Mouse (Mus musculus) regulatory T cell (primary cell): Measurements from ENCODE around the gene Zfp277.

Experiments used
- in situ Hi-C: fragments of 300-600 bp; cut with MboI, MseI; formaldehyde crosslinking; loops from one replicate; pipeline ENCODE4 v1.15.1; 2025; ENCODE audit warnings: high pct_unique_total_duplicates

Zfp277 gene

DNA sequence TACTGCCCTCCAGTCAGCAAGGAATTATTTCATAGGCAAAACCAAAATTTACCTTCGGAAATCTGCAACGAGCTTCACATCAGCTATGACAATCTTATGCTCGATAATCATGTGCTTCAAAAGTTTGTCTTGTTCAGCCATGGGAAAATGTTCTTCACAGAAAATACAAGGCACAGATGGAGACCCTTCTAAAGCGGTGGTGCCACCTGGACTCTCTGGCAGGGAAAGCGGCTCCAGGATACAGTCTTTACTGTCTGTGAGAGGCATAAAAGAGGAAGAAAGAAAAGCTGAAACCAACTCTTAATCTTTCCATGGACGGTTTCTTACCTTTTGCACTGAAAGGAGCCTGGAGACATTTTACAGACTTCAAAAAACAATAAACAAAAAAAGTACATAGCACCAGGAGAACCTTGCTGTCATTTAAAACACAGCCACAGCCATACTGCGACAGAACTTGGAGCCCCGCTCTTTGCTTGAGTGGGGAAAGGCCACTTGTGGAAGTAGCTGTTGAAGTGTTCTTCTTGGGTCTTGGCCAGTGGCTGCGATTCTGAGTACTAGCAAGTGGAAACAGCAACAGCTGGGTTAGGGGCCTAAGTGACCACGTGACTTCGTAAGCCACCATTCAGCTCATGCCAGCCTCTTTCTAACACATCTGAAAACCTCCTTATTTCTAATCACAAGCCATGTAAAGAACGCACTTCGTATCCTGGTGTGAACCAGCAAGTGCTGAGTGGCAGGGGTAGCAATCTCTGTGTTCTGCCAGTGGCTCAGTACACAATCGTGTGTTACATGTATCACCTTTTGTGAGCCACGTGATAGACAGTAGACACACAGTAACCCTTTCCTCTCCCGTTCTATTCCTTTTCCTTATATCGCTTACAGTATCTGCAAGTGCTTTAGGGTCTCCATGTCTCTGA is 66.8 kb downstream of the Zfp277 start:
- in situ Hi-C loops: no loop called here

DNA sequence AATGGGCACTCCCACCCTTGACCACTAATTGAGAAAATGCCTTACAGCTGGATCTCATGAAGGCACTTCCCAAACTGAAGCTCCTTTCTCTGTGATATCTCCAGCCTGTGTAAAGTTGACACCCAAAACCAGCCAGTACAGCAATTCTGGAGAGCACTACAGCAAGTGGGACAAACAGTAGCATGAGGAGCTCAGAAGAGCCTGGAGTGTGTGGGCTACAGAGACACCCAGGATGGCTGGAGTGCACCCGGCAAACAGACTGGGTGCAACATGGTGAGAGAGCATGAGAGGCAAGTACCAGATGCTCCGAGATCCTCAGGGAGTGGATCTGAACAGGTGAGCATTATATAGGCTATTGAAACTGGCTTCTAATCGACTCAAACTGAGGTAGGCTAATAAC is 93.8 kb downstream of the Zfp277 start:
- in situ Hi-C loops: no loop called here

DNA sequence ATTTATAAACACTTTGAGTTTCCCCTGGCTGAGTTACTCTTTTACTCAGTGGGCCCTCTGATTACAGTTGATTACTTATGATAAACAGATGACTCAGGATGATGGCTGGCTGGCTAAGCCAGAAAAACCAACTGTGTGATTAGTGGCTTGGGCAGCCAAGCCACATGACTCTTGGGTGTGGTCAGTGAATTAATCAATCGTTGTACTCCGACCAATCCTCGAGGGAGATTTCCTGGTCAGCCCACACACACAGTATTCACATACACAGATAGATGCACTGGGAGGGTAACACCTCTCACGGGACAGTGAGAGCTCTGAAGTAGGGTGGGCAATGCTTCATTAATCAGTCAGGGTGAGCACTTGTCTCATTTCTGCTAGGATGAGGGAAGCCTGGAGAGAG is 97.5 kb downstream of the Zfp277 start:
- in situ Hi-C loops: no loop called here

DNA sequence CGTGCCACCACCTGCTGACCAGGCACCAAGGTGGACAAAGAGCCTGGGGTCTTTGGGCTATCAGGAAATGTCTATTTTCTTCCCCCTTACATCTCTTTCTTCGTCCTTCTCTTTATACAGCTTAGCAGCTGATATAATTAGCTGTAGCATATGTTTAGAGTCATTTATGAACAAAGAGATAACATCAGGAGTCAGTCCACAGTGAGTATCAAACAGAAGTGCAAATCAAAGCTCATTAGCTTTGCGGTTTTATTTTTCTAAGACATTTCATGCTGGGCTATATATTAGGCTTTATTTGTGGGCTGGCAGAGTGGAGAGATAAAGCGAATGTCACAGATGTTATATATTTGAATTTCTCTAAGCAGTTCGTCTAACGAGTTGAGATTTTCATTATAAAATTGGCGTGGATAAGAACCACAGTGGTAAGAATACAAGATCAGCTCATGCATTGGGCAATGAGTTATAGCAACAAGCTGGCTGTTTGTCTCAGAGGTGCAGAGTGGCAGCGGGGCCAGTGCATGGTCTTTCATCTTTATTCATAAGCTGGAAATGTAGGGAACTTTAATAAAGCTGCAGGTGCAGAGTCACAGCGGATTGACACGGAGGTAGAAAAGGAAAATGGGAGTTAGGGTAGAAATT is 98.5 kb downstream of the Zfp277 start:
- in situ Hi-C loops: no loop called here

DNA sequence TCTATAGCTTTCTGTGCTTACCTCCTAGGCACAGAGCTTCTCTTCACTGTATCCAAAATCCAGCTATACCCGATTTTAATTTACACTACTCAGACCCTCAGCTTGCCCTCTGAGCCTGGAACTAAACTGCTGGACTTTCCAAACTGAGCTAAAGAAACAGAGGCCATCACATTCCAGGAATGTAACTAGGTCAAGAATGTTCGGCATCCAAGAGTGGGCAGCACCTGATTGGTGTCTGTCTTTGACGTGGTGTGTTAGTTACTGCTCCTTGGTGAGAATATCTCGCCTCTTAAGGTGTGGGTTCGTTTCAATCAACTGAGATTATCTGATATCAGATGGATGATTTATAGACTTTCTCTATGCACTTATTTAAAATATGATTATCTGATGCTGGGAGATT is 104.3 kb downstream of the Zfp277 start:
- in situ Hi-C loops: no loop called here

DNA sequence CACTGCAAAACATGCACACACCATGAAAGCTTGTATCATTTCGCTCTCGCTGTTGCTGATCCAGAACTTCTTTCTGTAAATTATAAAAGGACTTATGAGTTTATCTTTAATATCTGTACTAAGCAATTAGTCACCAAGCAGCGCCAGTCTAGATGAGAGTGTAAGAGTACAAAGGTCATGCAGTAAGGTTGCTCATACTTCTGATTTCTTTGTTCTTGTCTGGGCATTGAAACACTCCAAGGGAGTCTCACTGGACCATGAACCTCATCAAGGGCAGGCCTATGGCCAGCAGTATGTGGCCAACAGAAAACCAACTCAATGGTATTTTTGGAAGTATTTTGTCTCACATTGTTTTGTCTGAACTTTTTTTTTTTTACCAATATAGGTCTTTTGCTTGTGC is 110.4 kb downstream of the Zfp277 start:
- in situ Hi-C loops: no loop called here

DNA sequence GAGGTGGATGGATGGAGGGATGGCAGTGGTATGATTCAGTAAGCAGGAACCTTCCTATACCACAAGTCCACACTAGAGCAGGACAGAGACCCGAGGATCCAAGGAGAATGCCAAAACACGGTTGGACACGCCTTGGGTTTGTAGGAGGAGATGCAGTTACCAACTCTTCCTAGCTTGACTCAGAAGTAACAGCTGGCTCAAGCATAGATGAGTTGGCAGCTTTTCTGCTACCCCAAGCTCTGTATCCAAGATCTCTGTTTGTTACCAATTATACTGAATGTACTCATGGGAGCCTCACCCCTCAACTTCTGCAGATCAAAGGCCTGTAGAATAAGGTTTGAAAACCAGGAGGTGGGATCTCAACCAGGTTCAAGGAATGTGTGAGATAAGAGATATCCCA is 114.2 kb downstream of the Zfp277 start:
- in situ Hi-C loops: no loop called here

DNA sequence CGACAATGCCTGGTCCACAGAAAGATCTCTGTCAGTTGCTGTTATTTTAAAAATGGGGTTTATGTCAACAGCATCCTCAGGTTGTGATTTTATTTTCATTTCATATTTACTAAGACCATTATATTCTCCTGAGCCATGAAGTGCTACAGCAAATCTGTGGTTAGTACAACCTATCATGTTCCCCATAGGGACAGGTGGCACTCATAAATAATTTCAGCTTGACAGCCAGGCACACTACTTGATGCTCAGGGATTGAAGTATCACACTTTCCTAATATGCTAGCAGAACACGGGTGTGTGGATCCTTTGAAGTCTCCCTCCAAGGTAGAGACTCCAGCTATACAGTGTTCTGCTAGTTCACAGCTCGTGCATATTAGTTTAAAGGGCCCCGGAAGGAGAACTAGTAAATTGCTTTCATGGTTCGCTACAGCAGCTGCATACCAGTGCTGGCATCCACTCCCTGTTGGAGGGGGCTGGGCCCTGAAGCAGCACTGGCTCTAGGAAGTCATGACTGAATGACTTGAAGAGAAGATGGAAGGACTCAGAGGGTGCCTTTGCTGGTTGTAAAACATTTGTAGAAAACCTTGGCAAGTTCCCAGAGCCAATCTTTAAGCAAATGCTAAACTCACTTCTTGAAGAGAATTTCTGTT is 118.6 kb downstream of the Zfp277 start:
- in situ Hi-C loops: no loop called here

DNA sequence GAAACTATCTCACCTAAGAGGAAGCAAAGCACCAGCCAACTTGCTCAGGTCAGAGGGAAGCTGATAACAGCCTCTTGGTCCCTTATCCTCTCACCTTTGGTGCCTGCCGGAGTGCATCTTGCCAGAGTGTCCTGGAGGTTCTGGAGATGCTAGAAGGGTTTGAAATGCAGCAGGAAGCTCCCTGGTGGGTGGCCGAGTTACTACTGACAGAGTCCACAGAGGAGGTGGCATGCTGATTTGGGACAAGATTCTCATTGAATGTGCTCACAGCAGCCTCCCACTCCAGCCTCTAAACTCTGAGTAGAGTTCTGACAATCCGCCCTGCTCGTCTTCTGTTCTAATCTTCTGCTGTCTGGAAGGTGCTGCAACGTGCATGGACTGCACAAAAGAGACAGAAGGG is 120.1 kb downstream of the Zfp277 start:
- in situ Hi-C loops: no loop called here

DNA sequence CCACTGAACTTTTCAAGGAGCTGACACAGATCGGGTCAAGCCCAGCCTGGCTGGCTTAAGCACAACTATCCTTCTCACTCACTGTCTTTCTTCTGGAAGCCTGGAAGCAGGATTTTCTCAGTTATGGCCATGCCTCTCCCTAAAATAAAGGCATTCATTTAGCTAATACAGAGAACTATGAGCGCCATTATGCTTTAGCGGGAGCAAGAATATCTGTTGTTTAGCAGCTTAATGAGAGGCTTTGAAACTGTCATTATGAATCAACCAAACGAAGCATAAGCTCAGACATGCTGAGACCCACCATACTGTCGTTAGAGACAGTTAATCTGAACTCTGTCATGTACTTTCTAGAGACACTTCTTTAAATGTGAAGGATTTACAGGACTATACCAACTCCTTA is 120.9 kb downstream of the Zfp277 start:
- in situ Hi-C loops: no loop called here

DNA sequence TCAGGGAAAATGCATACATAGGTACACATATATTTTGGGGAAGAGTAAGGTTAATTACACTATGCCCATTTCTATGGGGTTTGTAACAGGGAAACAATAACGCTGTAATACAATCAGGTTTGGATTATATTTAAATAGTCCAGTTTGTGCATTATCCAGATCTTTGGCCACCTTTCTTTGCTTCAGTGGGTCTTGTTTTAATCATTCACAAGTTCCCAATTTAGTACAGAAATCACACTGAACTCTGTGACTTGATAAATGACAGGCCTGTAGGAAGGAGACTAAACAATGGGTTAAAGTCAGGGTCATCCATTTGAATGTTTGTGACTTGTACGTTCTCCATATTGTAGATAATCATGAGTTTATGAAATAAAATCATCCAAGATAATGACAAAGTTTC is 130.6 kb downstream of the Zfp277 start:
- in situ Hi-C loops: no loop called here

DNA sequence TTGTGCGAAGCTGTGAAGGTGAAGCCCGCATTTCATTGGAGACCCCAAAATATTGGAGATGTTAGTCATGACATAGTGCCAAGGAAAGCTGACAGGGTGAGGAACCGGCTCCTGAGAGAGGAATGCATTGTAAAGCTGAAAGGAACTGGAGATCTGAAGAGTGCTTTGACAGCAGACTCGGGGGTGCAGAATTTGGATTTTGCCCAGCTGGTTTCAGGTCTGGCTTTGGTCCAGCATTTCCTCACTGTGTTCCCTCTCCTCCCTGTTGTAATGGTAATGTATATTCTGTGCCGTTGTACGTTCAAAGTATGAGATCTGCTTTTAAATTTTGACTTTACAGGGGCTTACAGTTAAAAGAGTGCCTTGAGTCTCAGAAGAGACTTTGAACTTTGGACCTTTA is 141.7 kb downstream of the Zfp277 start:
- in situ Hi-C loops: no loop called here

DNA sequence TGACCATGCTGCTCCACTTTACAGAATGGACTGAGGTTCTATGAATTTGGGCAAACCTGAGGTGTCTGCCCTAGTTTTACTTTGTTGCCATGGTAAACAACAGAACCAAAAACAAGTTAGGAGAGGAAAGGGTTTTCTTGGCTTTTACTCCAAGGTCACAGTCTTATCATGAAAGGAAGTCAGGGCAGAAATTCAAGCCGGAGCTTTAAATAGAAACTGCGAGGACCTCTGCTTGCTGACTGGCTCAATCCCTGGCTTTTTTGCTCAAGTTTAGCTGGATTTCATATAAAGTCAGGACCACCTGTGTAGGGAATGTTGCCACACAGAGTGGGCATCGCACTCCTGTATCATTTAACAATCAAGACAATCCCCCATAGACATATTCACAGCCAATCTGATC is 147.1 kb downstream of the Zfp277 start:
- in situ Hi-C loops: no loop called here

DNA sequence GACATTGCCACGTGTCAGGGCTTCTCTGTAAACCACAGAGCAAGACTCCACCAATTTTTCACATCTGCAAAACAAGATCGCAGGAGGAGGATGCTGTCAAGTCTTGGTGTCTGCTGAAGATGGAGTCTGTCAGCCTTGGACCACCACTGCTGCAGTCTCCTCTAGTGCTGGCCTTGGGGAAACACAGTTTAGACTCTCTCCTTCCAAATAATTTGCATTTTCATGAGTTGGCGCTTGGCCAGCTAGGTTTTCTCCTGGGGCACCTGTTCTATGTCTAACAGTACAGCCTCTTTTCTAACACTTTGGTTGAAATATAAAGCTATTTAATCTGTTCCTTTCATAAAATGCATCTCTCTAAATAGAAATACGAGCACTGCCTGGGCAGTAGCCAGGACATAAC is 159.2 kb downstream of the Zfp277 start:
- in situ Hi-C loops: no loop called here

DNA sequence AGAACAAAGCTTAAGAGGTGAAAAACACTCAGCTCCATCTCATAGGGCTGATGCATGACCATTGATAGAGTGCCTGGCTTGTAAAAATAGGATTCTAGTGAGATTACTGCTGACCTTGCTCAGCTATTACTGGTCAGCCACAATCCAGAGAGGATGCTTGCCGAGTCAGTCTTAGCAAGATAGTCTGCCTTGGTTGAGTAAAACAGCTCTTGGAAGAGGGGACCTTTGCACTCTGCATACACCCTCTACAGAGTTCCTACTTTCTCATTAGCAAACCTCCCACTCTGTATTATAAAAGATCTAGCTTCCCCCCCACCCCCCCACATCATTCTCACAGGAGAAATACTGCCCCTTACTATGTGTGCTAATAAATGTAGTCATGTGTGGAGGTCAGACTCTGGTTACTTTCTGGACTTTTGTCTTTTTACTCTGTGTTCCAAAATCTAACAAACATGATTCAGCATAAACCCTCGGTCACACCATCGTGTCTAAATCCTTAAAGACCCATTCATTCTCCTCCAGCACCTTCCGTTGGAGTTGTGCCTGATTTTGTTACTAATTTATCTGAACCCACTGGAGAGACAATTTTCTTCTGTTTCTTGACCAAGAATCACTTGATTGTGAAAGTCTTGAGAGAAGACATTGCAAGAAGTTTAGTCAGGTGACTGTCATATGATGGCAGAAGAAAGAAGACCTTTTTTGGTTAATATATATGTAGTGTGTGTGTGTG is 164.9 kb downstream of the Zfp277 start:
- in situ Hi-C loops: no loop called here

DNA sequence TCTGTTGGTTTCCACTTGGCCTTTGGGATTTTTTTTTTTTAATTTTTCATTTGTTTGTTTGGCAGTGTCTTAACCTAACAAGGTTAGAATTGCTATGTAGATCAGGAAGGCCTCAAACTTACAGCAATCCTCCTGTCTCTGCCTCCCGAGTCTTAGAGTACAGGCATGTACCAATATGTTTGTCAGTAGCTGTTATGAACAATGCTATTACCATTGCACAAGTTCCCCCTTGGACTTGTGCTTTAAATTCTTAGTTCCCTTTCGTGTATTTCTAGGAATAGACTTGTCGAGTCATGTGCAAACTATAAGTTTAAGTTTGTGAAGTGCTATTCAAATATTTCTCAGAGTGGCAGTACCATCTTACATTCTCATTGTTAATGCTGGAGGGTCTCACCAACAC is 168.1 kb downstream of the Zfp277 start:
- in situ Hi-C loops: no loop called here

DNA sequence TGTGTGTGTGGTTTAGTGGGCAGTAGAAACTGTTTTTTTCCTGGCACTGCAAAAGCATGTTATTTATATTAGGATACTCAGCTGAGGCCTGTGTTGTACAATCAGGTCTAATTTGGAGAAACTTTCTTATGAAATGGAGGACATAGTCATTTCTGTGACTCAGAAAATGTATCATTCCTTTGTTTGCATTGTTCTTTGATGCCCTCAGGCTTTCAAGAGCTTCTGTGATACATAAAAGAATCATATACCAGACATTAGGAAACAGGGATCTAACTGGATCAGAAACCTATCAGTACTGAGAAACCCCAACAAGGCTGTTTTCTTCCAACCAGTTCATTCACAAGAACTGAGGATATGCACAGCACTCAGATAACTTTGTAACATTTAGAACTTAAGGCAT is 170.8 kb downstream of the Zfp277 start:
- in situ Hi-C loops: loop anchor here (25.0 kb wide), 1 partner anchor 537 kb away; no protein-coding TSS in a partner anchor

DNA sequence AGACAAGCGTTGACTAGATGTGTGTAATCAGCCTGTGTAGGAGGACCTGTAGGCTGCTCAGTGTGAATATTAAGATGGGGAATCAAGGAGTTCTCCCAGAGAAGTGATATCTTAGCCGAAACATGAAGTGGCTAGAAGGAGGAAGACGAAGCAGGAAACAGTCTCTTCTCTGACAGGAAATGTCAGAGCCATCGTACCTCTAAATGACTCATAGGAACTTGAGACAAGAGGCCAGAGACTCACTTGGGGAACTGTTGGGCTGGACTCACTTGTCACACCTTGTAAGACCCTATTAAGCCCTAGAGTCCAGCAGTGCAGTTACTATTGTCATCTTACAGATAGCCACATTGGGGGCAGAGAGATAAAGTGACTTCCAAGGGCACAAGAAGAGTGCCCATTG is 172.4 kb downstream of the Zfp277 start:
- in situ Hi-C loops: loop anchor here (25.0 kb wide), 1 partner anchor 539 kb away; no protein-coding TSS in a partner anchor

DNA sequence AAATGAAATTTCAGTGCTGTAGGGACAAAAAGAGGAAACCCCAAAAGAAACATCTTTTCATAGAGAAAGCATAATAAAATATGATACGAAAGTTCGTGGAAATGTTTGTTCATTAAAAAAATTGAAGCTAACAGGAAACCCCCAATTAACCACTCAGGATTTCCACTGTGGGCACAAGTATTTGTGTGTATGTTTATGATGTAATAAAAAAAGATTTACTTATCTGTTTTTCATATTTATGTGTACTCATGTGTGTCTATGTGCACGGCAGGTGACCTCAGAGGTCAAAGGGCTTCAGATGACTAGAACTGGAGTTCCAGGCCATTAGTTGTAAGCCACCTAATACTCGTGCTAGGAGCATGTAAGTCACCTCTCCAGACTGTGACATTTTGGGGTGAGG is 173.0 kb downstream of the Zfp277 start:
- in situ Hi-C loops: loop anchor here (25.0 kb wide), 1 partner anchor 540 kb away; no protein-coding TSS in a partner anchor

DNA sequence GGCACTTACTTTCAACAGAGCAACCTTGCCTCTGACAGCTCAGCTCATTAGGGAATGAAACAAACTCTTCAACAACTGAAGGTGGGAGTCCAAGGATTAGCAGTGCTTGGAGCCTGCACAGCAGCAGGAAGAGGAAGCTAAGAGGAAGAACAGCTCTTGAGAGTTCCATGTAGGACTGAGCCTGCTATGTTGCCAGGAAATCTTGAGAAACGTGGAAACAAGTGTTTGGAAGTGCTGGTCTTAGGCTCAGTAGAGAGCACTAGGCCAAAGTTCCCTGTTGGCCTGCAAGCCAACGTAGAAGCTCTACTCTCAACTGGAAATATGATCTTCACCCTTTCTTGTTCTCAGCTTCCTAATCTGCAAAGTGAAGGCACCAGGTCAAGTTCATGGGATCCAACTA is 177.4 kb downstream of the Zfp277 start:
- in situ Hi-C loops: loop anchor here (10.0 to 25.0 kb wide), 2 partner anchors 544 to 1024 kb away; no protein-coding TSS in a partner anchor
